Mouse (Mus musculus): ENCODE measurements at regions not wholly inside any gene's neighbourhood (a gene's known extent, or its start where the extent isn't known, plus 50 kb on each side); places are given as distances from the start of the nearest gene placed in this dataset.
A peak's percentile ranks its signal among the peaks of the same experiment; 100 is the strongest.

GRCm38 (mm10) chr13:28701309-28701708 is 252.2 kb downstream of the Sox4 start:
- Histone ChIP-seq H3K9me3 (replicated peaks) (no peaks in the 10 kb centered on the region), H3K4me1 (peaks cover 28% of the 10 kb centered on the region), H3K27me3 (no peaks in the 10 kb centered on the region), H3K4me2 (no peak overlapping the region), H3K27ac (no peak overlapping the region), H3K9ac (no peak overlapping the region), H3K36me3 (ENCODE audit: poor library complexity, severe bottlenecking) (0 out of 2 replicates have a peak, but pooled peaks cover 8% of the 10 kb centered on the region), H3K4me3 (no peak overlapping the region)
- WGBS = 52% methylated on average over 1 of the region's 1 CpGs
- no peak for ATAC-seq

- 44% methylated on average over 3 of the region's 3 CpGs for WGBS
- Histone ChIP-seq H3K4me1 (peaks cover 28% of the 10 kb centered on the region), H3K27me3 (no peaks in the 10 kb centered on the region), H3K9ac (no peak overlapping the region), H3K4me2 (no peak overlapping the region), H3K36me3 (ENCODE audit: poor library complexity, severe bottlenecking) (0 out of 2 replicates have a peak, but pooled peaks cover 2% of the 10 kb centered on the region), H3K27ac (no peak overlapping the region), H3K9me3 (replicated peaks) (no peaks in the 10 kb centered on the region), H3K4me3 (no peak overlapping the region)
- ATAC-seq = no peak
Observed at GRCm38 (mm10) chr13:28700081-28700480, 253.4 kb downstream of the Sox4 start.

GRCm38 (mm10) chr13:28699490-28700032 is 254.0 kb downstream of the Sox4 start:
- H3K4me2 ChIP-seq = no peak overlapping the region
- 84% methylated on average over 4 of the region's 4 CpGs for WGBS
- no peak overlapping the region for H3K27ac ChIP-seq
- H3K9me3 ChIP-seq (replicated peaks) = no peaks in the 10 kb centered on the region
- ATAC-seq = no peak
- no peak overlapping the region for H3K4me3 ChIP-seq
- H3K27me3 ChIP-seq = no peaks in the 10 kb centered on the region
- peaks cover 28% of the 10 kb centered on the region for H3K4me1 ChIP-seq
- H3K36me3 ChIP-seq (ENCODE audit: poor library complexity, severe bottlenecking) = no peaks in the 10 kb centered on the region
- H3K9ac ChIP-seq = no peak overlapping the region

- no peak overlapping the region; the same call in 1 of the 2 replicates for H3K4me2 ChIP-seq
- H3K36me3 ChIP-seq (ENCODE audit: poor library complexity, severe bottlenecking) = no peaks in the 10 kb centered on the region
- H3K9me3 ChIP-seq (replicated peaks) = no peaks in the 10 kb centered on the region
- 39% methylated on average over 12 of the region's 12 CpGs for whole genome bisulfite sequencing
- peak overlapping the region; percentile 40; the same call in 1 of the 2 replicates for H3K27ac ChIP-seq
- 0 out of 2 replicates have a peak, but pooled peaks have one; percentile 39 for ATAC-seq
- H3K4me1 ChIP-seq = peaks cover 35% of the 10 kb centered on the region
- H3K27me3 ChIP-seq = no peaks in the 10 kb centered on the region
- no peak overlapping the region for H3K4me3 ChIP-seq
- no peak overlapping the region; the same call in 1 of the 2 replicates for H3K9ac ChIP-seq
Observed at GRCm38 (mm10) chr13:28697796-28698678, 255.5 kb downstream of the Sox4 start.

- ATAC-seq = no peak
- WGBS = 56% methylated on average over 4 of the region's 4 CpGs
- H3K4me1 ChIP-seq = peaks cover 47% of the 10 kb centered on the region
- H3K27ac ChIP-seq = peak overlapping the region; percentile 25; the same call in 1 of the 2 replicates
- H3K9me3 ChIP-seq (replicated peaks) = no peaks in the 10 kb centered on the region
- no peak overlapping the region for H3K4me3 ChIP-seq
- no peak overlapping the region for H3K9ac ChIP-seq
- H3K4me2 ChIP-seq = no peak overlapping the region
- H3K36me3 ChIP-seq (ENCODE audit: poor library complexity, severe bottlenecking) = no peaks in the 10 kb centered on the region
- H3K27me3 ChIP-seq = no peaks in the 10 kb centered on the region
Observed at GRCm38 (mm10) chr13:28693078-28693477, 260.4 kb downstream of the Sox4 start.

GRCm38 (mm10) chr13:28692587-28692986 is 260.9 kb downstream of the Sox4 start:
- H3K4me1 ChIP-seq = peaks cover 42% of the 10 kb centered on the region
- H3K4me2 ChIP-seq = no peak overlapping the region
- no peaks in the 10 kb centered on the region for H3K9me3 ChIP-seq (replicated peaks)
- H3K9ac ChIP-seq = no peak overlapping the region
- no peaks in the 10 kb centered on the region for H3K27me3 ChIP-seq
- ATAC-seq = no peak
- H3K36me3 ChIP-seq (ENCODE audit: poor library complexity, severe bottlenecking) = no peaks in the 10 kb centered on the region
- WGBS = 64% methylated on average over 5 of the region's 5 CpGs
- H3K4me3 ChIP-seq = no peak overlapping the region
- peak overlapping the region; percentile 25; the same call in 1 of the 2 replicates for H3K27ac ChIP-seq

- Histone ChIP-seq H3K27me3 (no peaks in the 10 kb centered on the region), H3K36me3 (ENCODE audit: poor library complexity, severe bottlenecking) (no peaks in the 10 kb centered on the region), H3K4me3 (no peak overlapping the region), H3K27ac (peak overlapping the region; percentile 89), H3K4me1 (peaks cover 34% of the 10 kb centered on the region), H3K4me2 (no peak overlapping the region), H3K9me3 (replicated peaks) (no peaks in the 10 kb centered on the region), H3K9ac (no peak overlapping the region)
- 41% methylated on average over 5 of the region's 5 CpGs for WGBS
- ATAC-seq = peak; percentile 93
Observed at GRCm38 (mm10) chr13:28690511-28691160, 262.9 kb downstream of the Sox4 start.

- Histone ChIP-seq H3K4me1 (peaks cover 27% of the 10 kb centered on the region), H3K27me3 (no peaks in the 10 kb centered on the region), H3K27ac (no peak overlapping the region), H3K36me3 (ENCODE audit: poor library complexity, severe bottlenecking) (no peaks in the 10 kb centered on the region), H3K4me2 (no peak overlapping the region), H3K4me3 (no peak overlapping the region), H3K9ac (no peak overlapping the region), H3K9me3 (replicated peaks) (no peaks in the 10 kb centered on the region)
- ATAC-seq = no peak
- WGBS = 94% methylated on average over 1 of the region's 1 CpGs
Observed at GRCm38 (mm10) chr13:28687838-28688237, 265.7 kb downstream of the Sox4 start.

- Histone ChIP-seq H3K4me1 (0 out of 2 replicates have a peak, but pooled peaks cover 3% of the 10 kb centered on the region), H3K9me3 (replicated peaks) (no peaks in the 10 kb centered on the region), H3K36me3 (ENCODE audit: poor library complexity, severe bottlenecking) (no peaks in the 10 kb centered on the region), H3K27ac (no peak overlapping the region), H3K9ac (no peak overlapping the region), H3K4me3 (no peak overlapping the region), H3K27me3 (no peaks in the 10 kb centered on the region), H3K4me2 (no peak overlapping the region)
- ATAC-seq = no peak
- WGBS = 92% methylated on average over 3 of the region's 3 CpGs
Observed at GRCm38 (mm10) chr13:28684311-28684710, 269.2 kb downstream of the Sox4 start.

- WGBS = 83% methylated on average over 1 of the region's 1 CpGs
- no peak overlapping the region for H3K9ac ChIP-seq
- ATAC-seq = no peak
- H3K4me1 ChIP-seq = no peaks in the 10 kb centered on the region
- no peaks in the 10 kb centered on the region for H3K27me3 ChIP-seq
- no peaks in the 10 kb centered on the region for H3K9me3 ChIP-seq (replicated peaks)
- no peaks in the 10 kb centered on the region for H3K36me3 ChIP-seq (ENCODE audit: poor library complexity, severe bottlenecking)
- no peak overlapping the region for H3K4me3 ChIP-seq
- no peak overlapping the region for H3K27ac ChIP-seq
- H3K4me2 ChIP-seq = no peak overlapping the region
Observed at GRCm38 (mm10) chr13:28680266-28680665, 273.2 kb downstream of the Sox4 start.

GRCm38 (mm10) chr13:28673622-28674021 is 279.9 kb downstream of the Sox4 start:
- H3K9me3 ChIP-seq (replicated peaks) = no peaks in the 10 kb centered on the region
- H3K36me3 ChIP-seq (ENCODE audit: poor library complexity, severe bottlenecking) = peaks cover 3% of the 10 kb centered on the region; the same call in 1 of the 2 replicates
- peaks cover 7% of the 10 kb centered on the region for H3K4me1 ChIP-seq
- H3K4me3 ChIP-seq = no peak overlapping the region
- ATAC-seq = no peak
- no peaks in the 10 kb centered on the region for H3K27me3 ChIP-seq
- WGBS = 57% methylated on average over 3 of the region's 3 CpGs
- H3K9ac ChIP-seq = no peak overlapping the region
- no peak overlapping the region for H3K4me2 ChIP-seq
- H3K27ac ChIP-seq = no peak overlapping the region

GRCm38 (mm10) chr13:28671543-28671942 is 282.0 kb downstream of the Sox4 start:
- H3K27me3 ChIP-seq = no peaks in the 10 kb centered on the region
- 81% methylated on average over 11 of the region's 11 CpGs for WGBS
- no peak overlapping the region for H3K9ac ChIP-seq
- peaks cover 7% of the 10 kb centered on the region for H3K4me1 ChIP-seq
- no peak overlapping the region for H3K4me3 ChIP-seq
- no peak overlapping the region for H3K4me2 ChIP-seq
- no peak overlapping the region; the same call in 1 of the 2 replicates for H3K27ac ChIP-seq
- H3K36me3 ChIP-seq (ENCODE audit: poor library complexity, severe bottlenecking) = peaks cover 14% of the 10 kb centered on the region; the same call in 1 of the 2 replicates
- no peak for ATAC-seq
- H3K9me3 ChIP-seq (replicated peaks) = no peaks in the 10 kb centered on the region
